Comparison of ENCODE assay signal across 13 mouse cellular contexts in genomic region chr13:20115131-20115907, GRCm38 (mm10). TPM values are rescaled to one million over a fixed set of nuclear protein-coding genes. Genes with fewer than 3 reads are reported as not detected.
DNase-seq lines count a peak whose midpoint lies in the region; ATAC-seq and TF ChIP-seq lines count a peak whose summit lies in the region.
"Had no signal": no experiment of that assay in that cellular context is flagged by ENCODE, and none has a peak within 500 bp of the region (broad histone marks: within the 10 kb centered on the region; RNA-seq: fewer than 3 reads in every experiment).

No protein-coding gene starts in this region.

- H3K36me3 ChIP-seq in heart, embryonic 11.5 days (ENCODE audit: control insufficient read depth, insufficient read depth, low read length), result no peaks in the 10 kb centered on the region
- H3K36me3 ChIP-seq in lung, embryonic 14.5 days (ENCODE audit: insufficient read depth), result no peaks in the 10 kb centered on the region
- no peaks in the 10 kb centered on the region for H3K36me3 ChIP-seq in myocyte (ENCODE audit: control insufficient read depth, insufficient read depth)

- H3K27ac ChIP-seq in heart, embryonic 11.5 days (ENCODE audit: low read depth, low read length), result no peak overlapping the region
- H3K27ac ChIP-seq in lung, embryonic 14.5 days (ENCODE audit: low read depth), result no peak overlapping the region

- no peaks in the 10 kb centered on the region for H3K27me3 ChIP-seq in heart, embryonic 11.5 days (ENCODE audit: control insufficient read depth, insufficient read depth, low read length)
- H3K27me3 ChIP-seq in lung, embryonic 14.5 days (ENCODE audit: insufficient read depth, low read length), result no peaks in the 10 kb centered on the region
- H3K27me3 ChIP-seq in myocyte (ENCODE audit: control insufficient read depth, insufficient read depth, insufficient read length), result no peaks in the 10 kb centered on the region

- TF ChIP-seq POLR2A in myocyte (IDR thresholded peaks at IDR 0.05; ENCODE audit: insufficient read length, low read depth), result no peak

- H3K4me3 ChIP-seq in heart, embryonic 11.5 days (ENCODE audit: low read depth, low read length), result no peak overlapping the region
- H3K4me3 ChIP-seq in lung, embryonic 14.5 days (ENCODE audit: low read depth, low read length), result no peak overlapping the region
- no peak overlapping the region for H3K4me3 ChIP-seq in myocyte

- H3ac ChIP-seq in myocyte (ENCODE audit: control insufficient read depth, insufficient read length), result no peak overlapping the region

- no peaks in the 10 kb centered on the region for H3K79me2 ChIP-seq in myocyte (ENCODE audit: control insufficient read depth, insufficient read depth)

- TF ChIP-seq CTCF in lung, embryonic 14.5 days (IDR thresholded peaks at IDR 0.05; ENCODE audit: low read depth), result no peak

- H3K4me2 ChIP-seq in heart, embryonic 11.5 days, result no peak overlapping the region
- no peak overlapping the region for H3K4me2 ChIP-seq in lung, embryonic 14.5 days
- H3K4me2 ChIP-seq in myocyte (ENCODE audit: low read depth), result peak overlapping the region; percentile 42

- H3K9me3 ChIP-seq in heart, embryonic 11.5 days (replicated peaks; ENCODE audit: control insufficient read depth, low read length), result no peaks in the 10 kb centered on the region
- no peaks in the 10 kb centered on the region for H3K9me3 ChIP-seq in lung, embryonic 14.5 days (ENCODE audit: low read depth, low read length)

- H3K9ac ChIP-seq in heart, embryonic 11.5 days (ENCODE audit: low read depth, low read length), result no peak overlapping the region
- H3K9ac ChIP-seq in lung, embryonic 14.5 days, result no peak overlapping the region

- WGBS in heart, embryonic 11.5 days (ENCODE audit: insufficient replicate concordance), result 39% methylated on average over 9 of the region's 9 CpGs
- 33% methylated on average over 9 of the region's 9 CpGs for WGBS in lung, embryonic 14.5 days

- peaks cover 11% of the 10 kb centered on the region for H3K4me1 ChIP-seq in heart, embryonic 11.5 days (ENCODE audit: control insufficient read depth, insufficient read depth, low read length)
- peaks cover 44% of the 10 kb centered on the region for H3K4me1 ChIP-seq in lung, embryonic 14.5 days (ENCODE audit: insufficient read depth)

- peak; percentile 95 for DNase-seq in heart, adult 11 months
- DNase-seq in lung, embryonic 14.5 days, result peak; percentile 80
- no peak for DNase-seq in lung, postnatal 4 days
- peak; percentile 37 for DNase-seq in adipocyte (ENCODE audit: low spot score)
- no peak for DNase-seq in Muller cell, postnatal 12 days (ENCODE audit: inconsistent ontology term)
- DNase-seq in ovary, adult 18-20 months (ENCODE audit: low spot score), result no peak
- DNase-seq: cerebellum, postnatal 14 days; kidney, adult 2 months; layer of hippocampus, adult 9-11 months; thymus, adult 18-20 months had no signal

- ATAC-seq in heart, embryonic 11.5 days (replicated peaks; ENCODE audit: insufficient number of reproducible peaks, low FRiP score, low TSS enrichment), result no peak
- ATAC-seq in lung, embryonic 14.5 days (ENCODE audit: insufficient read depth), result peak; percentile 79
- ATAC-seq: CD4-positive, CD25-positive, alpha-beta regulatory T cell, adult 4 months had no signal

TF ChIP-seq in myocyte, 11 proteins besides CTCF, POLR2A, EP300 and RAD21:
- TF ChIP-seq POLR2AphosphoS2 (IDR thresholded peaks at IDR 0.05; ENCODE audit: insufficient read length, low read depth) (no peak), E2F4 (IDR thresholded peaks at IDR 0.05; ENCODE audit: insufficient read depth) (no peak), MAX (IDR thresholded peaks at IDR 0.05; ENCODE audit: low read depth) (no peak), MYOG (IDR thresholded peaks at IDR 0.05; ENCODE audit: control insufficient read depth in 1 of 3, insufficient read depth in 1 of 3, insufficient read length in 2 of 3, low read depth in 2 of 3) (no peak), REST (IDR thresholded peaks at IDR 0.05; ENCODE audit: insufficient read depth, insufficient read length) (no peak), CEBPB (IDR thresholded peaks at IDR 0.05; ENCODE audit: insufficient read depth, poor library complexity, severe bottlenecking) (peak; percentile 95), MYOD1 (IDR thresholded peaks at IDR 0.05; ENCODE audit: control insufficient read depth in 1 of 3, insufficient read length in 2 of 3, low read depth in 2 of 3) (no peak), USF1 (IDR thresholded peaks at IDR 0.05; ENCODE audit: low read depth) (peak; percentile 48), TCF3 (IDR thresholded peaks at IDR 0.05; ENCODE audit: insufficient read length, low read depth) (no peak)

RNA-seq across cellular contexts. Expression of gene Elmo1, which starts 24.9 kb away (rescaled TPM):
- polyA plus RNA-seq in heart, embryonic 11.5 days (2014; fragmentation: Nextera tagmentation; extraction: Ambion mirVana), result 9.4 and 10.7 TPM in 2 replicates
- polyA plus RNA-seq in lung, embryonic 14.5 days (2014; fragmentation: Nextera tagmentation; extraction: Ambion mirVana), result 37.8 and 38.5 TPM in 2 replicates
- 0.40 TPM for polyA plus RNA-seq in myocyte (2012; fragmentation: generic; extraction: Trizol)

Comparison
In these comparisons a context has a peak if more than half of its experiments do, and no peak if none do; other contexts are left out.
1. DNase-seq: peak in heart, adult 11 months (single experiment), lung, embryonic 14.5 days (single experiment) and adipocyte (single experiment); none in lung, postnatal 4 days (0 of 2), Muller cell, postnatal 12 days (single experiment) and ovary, adult 18-20 months (single experiment).